Comparison of ENCODE assay signal across 8 mouse cellular contexts in genomic region chr5:108660632-108661268, GRCm38 (mm10). TPM values are rescaled to one million over a fixed set of nuclear protein-coding genes. Genes with fewer than 3 reads are reported as not detected.
DNase-seq lines count a peak whose midpoint lies in the region; ATAC-seq and TF ChIP-seq lines count a peak whose summit lies in the region.

No protein-coding gene starts in this region.

- ATAC-seq in inflammation-experienced regulatory T-cells, adult 6 months: peak; percentile 96

- H3K27ac ChIP-seq in cortical plate, adult 2 months (ENCODE audit: insufficient read depth, low read length): no peak overlapping the region

- H3K4me1 ChIP-seq in cortical plate, adult 2 months (ENCODE audit: control insufficient read depth, insufficient read depth, low read length): peaks cover 11% of the 10 kb centered on the region
- peaks cover 40% of the 10 kb centered on the region for H3K4me1 ChIP-seq in megakaryocyte, embryonic 14.5 days

- peak overlapping the region; percentile 95 for H3K4me3 ChIP-seq in cortical plate, adult 2 months (ENCODE audit: insufficient read depth, low read length)
- H3K4me3 ChIP-seq in megakaryocyte, embryonic 14.5 days (replicated peaks): peak overlapping the region; percentile 99

- TF ChIP-seq CTCF in cortical plate, adult 2 months (IDR thresholded peaks at IDR 0.05; ENCODE audit: extremely low read depth, insufficient read depth, low read length): no peak

- H3K27me3 ChIP-seq in megakaryocyte, embryonic 14.5 days (replicated peaks): no peaks in the 10 kb centered on the region

- H3K9me3 ChIP-seq in megakaryocyte, embryonic 14.5 days: no peaks in the 10 kb centered on the region

- DNase-seq in adipocyte (ENCODE audit: low spot score): peak; percentile 63
- DNase-seq in gastrocnemius, postnatal 10 days: peak; percentile 92
- DNase-seq in left cerebral cortex, adult 9 months (ENCODE audit: low spot score in 2 of 2): peak; percentile 74 to 91
- DNase-seq in right cerebral cortex, postnatal 10 days (ENCODE audit: low spot score in 2 of 2): peak; percentile 94 to 95
- peak; percentile 93 for DNase-seq in urinary bladder, postnatal 14 days (ENCODE audit: low spot score)

- H3K36me3 ChIP-seq in megakaryocyte, embryonic 14.5 days (replicated peaks; ENCODE audit: low read length): peaks cover 33% of the 10 kb centered on the region

- TF ChIP-seq POLR2A in cortical plate, adult 2 months (IDR thresholded peaks at IDR 0.05; ENCODE audit: extremely low read depth, insufficient read depth, low read length): peak; percentile 84

RNA-seq across cellular contexts. Expression of gene Idua, which starts 0.6 kb away (rescaled TPM):
- polyA plus RNA-seq in cortical plate, adult 2 months (2012; rRNA removed): 24.0 and 29.1 TPM in 2 replicates
- total RNA-seq in gastrocnemius, postnatal 10 days (2021): 1 to 10 TPM; 6.3 to 8.0 TPM
- polyA plus RNA-seq in inflammation-experienced regulatory T-cells, adult 6 months (2017; shearing (Covaris generic)): 10 to 100 TPM; 13.1 to 17.8 (median 13.5) TPM
- 4.4 and 4.5 TPM in 2 replicates for polyA plus RNA-seq in megakaryocyte, embryonic 14.5 days (2012; ENCODE audit: insufficient read depth, low replicate concordance)

RNA-seq across cellular contexts. Expression of gene Dgkq, which starts 8.7 kb away (rescaled TPM):
- polyA plus RNA-seq in cortical plate, adult 2 months (2012; rRNA removed): 54.6 and 58.7 TPM in 2 replicates
- 1 to 10 TPM; 3.7 to 8.3 TPM for total RNA-seq in gastrocnemius, postnatal 10 days (2021)
- 1 to 10 TPM; 2.1 to 7.7 (median 4.7) TPM for polyA plus RNA-seq in inflammation-experienced regulatory T-cells, adult 6 months (2017; shearing (Covaris generic))
- 0.74 TPM in 1 of 2 replicates, not detected in the other for polyA plus RNA-seq in megakaryocyte, embryonic 14.5 days (2012; ENCODE audit: insufficient read depth, low replicate concordance)

RNA-seq across cellular contexts. Expression of gene Slc26a1, which starts 14.6 kb away (rescaled TPM):
- polyA plus RNA-seq in cortical plate, adult 2 months (2012; rRNA removed): 1.2 and 1.4 TPM in 2 replicates
- total RNA-seq in gastrocnemius, postnatal 10 days (2021): under 1 TPM; 0.07 to 0.20 TPM
- under 1 TPM in 2 of 3 experiments, not detected in 1; 0.16 to 0.78 TPM for polyA plus RNA-seq in inflammation-experienced regulatory T-cells, adult 6 months (2017; shearing (Covaris generic))
- 0.55 TPM in 1 of 2 replicates, not detected in the other for polyA plus RNA-seq in megakaryocyte, embryonic 14.5 days (2012; ENCODE audit: insufficient read depth, low replicate concordance)

RNA-seq across cellular contexts. Expression of gene Tmem175, which starts 31.2 kb away (rescaled TPM):
- polyA plus RNA-seq in cortical plate, adult 2 months (2012; rRNA removed): 62.8 and 67.4 TPM in 2 replicates
- total RNA-seq in gastrocnemius, postnatal 10 days (2021): 1 to 10 TPM; 6.8 to 7.8 TPM
- polyA plus RNA-seq in inflammation-experienced regulatory T-cells, adult 6 months (2017; shearing (Covaris generic)): 10 to 100 TPM; 26.7 to 40.8 (median 39.5) TPM
- polyA plus RNA-seq in megakaryocyte, embryonic 14.5 days (2012; ENCODE audit: insufficient read depth, low replicate concordance): 2.8 and 3.5 TPM in 2 replicates

RNA-seq across cellular contexts. Expression of gene Gak, which starts 31.2 kb away (rescaled TPM):
- polyA plus RNA-seq in cortical plate, adult 2 months (2012; rRNA removed): 84.9 and 86.8 TPM in 2 replicates
- total RNA-seq in gastrocnemius, postnatal 10 days (2021): 10 to 100 TPM; 19.7 to 23.0 TPM
- 10 to 100 TPM; 59.8 to 74.7 (median 70.1) TPM for polyA plus RNA-seq in inflammation-experienced regulatory T-cells, adult 6 months (2017; shearing (Covaris generic))
- polyA plus RNA-seq in megakaryocyte, embryonic 14.5 days (2012; ENCODE audit: insufficient read depth, low replicate concordance): 64.1 and 72.4 TPM in 2 replicates
